Mouse (Mus musculus): ENCODE measurements at regions not wholly inside any gene's neighbourhood (a gene's known extent, or its start where the extent isn't known, plus 50 kb on each side); places are given as distances from the start of the nearest gene placed in this dataset. TPM values are rescaled to one million over a fixed set of nuclear protein-coding genes. Genes with fewer than 3 reads are reported as not detected.

DNA sequence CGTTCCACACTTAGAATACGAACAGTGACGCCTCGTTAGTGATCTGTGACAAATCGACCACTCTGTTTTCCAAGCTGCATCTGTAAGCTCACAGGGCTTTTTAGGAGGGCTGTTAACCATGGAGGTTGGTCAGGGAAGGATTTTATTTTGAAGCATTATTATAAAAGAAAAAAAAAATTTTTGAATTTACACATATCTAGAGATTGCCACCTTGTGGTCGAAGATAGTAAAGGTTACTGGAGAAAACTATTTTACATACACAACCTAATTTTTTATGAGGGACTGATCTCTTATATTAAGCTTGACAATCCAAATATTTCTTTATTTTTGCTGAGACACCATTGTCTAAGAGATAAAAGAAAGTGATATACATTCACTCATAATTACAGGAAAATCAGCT lies 937.2 kb downstream of the Sorcs1 start:
- TF ChIP-seq CTCF (IDR thresholded peaks at IDR 0.05), result peak; percentile 14; the same call in 1 of the 2 replicates
- intact Hi-C loops (cut with DNase I), result no loop called here
- DNase-seq, result no peak
- Histone ChIP-seq H3K27ac (no peak overlapping the region), H3K4me3 (no peak overlapping the region)

DNA sequence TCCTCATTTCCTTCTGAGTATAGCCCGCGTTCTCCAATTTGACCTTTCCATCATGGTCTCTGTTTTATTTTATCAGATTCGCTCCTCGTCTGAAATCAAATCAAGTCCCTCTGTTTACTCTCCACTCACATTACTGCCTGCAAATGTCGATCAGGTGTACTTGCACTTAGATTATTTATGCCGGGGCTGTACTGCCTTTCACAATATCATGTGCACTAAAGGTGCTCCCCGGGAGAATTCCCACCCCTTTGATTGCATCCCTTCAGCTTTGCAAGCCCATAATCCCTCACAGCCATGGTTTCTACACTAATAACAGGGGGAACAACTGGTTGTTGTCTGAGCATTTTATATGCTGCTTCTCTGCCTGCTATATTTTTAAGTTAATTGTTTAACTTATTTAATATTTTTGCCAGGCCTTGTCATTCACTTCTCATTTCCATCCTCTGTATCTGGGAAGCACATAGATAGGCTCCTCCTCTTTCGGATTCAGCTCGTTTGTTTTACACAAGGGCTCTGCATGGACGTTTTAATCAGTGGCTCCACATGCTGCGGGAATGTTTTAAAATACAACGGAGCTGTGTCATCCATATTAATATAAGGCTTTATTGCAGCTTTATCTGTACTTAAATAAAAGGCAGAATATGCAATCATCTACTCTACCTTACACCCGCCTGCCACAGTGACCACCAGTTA lies 938.8 kb downstream of the Sorcs1 start:
- H3K27ac ChIP-seq, result no peak overlapping the region
- DNase-seq, result no peak
- intact Hi-C loops (cut with DNase I), result no loop called here
- H3K4me3 ChIP-seq, result no peak overlapping the region
- no peak for TF ChIP-seq CTCF (IDR thresholded peaks at IDR 0.05)

DNA sequence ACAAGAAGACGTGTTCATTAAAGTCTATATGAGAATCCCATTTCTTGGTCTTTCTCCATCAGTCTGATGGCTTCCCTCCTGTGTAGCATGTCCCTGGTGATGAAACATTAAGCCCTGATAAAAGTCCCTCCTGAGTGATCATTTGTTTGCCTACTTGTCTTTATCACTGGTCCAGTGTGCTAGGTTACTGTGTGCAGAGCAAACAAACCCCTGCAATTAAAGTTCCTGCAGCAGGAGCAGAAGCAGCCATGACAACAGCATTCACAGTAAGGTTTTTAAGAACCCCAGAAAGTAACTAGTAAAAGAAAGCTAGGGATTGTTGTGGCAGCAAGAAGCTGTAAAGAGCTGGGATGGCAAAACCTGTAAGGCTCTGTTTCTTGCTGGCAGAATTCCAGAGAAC lies 980.8 kb downstream of the Sorcs1 start:
- H3K4me3 ChIP-seq, result no peak overlapping the region

DNA sequence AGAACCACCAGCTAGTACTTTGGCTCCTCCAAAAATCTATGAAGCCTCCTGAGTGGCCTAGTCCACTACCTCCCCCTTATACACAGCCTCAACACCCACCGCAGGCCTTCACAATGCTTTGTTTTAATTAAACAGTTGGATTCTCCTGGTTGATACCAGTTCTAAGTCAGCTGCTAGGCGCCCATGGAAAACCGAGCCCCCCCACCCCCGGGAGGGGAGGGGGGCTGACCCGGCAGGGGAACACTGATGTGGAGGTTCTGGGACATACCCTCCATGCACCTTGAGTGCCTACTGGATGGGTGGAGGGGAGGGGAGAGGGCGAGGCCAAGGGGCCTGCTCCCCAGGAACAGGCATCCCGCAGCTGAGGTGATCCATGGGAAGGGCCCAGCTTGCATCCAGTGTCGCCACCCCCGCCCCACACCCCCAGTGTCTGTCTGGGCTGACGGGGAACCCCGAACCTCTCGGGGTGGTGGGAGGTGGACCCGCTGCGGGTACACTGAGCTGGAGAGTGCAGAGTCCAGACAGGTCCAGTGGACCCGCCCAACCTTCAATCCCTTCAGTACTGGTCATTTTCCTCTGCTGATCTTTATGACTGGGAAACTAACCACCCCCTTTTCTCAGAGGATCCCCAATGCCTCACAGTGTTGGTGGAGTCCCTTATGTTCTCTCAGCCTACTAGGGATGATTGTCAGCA lies 992.7 kb downstream of the Sorcs1 start:
- no peak overlapping the region for H3K27ac ChIP-seq
- intact Hi-C loops (cut with DNase I), result no loop called here
- DNase-seq, result no peak
- no peak for TF ChIP-seq CTCF (IDR thresholded peaks at IDR 0.05)
- no peak overlapping the region for H3K4me3 ChIP-seq

More for the DNA sequence above, 980.8 kb downstream of the Sorcs1 start:
- TF ChIP-seq CTCF (IDR thresholded peaks at IDR 0.05), result no peak
- no peak overlapping the region for H3K27ac ChIP-seq
- intact Hi-C loops (cut with DNase I), result no loop called here
- no peak for DNase-seq

DNA sequence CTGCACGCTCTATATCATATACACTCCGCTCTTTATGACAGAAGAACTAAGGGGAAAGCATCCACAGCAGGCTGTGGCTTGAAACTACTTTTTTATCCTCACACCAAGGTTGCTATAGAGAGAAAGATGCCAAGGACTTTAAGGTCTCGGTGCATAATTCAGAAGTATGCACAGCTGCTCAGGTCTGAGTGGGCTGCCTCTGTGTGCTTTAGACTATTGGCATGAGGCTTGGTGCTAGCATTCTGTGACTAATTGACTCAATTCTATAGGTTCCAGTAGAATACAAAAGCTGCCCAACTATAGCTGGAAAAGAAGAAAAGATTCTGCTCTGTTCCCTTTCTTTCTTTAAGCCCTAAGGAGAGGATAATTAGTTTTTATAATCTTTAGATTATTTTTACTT lies 997.2 kb downstream of the Sorcs1 start:
- Histone ChIP-seq H3K4me3 (no peak overlapping the region), H3K27ac (no peak overlapping the region)
- no peak for DNase-seq
- intact Hi-C loops (cut with DNase I), result no loop called here
- TF ChIP-seq CTCF (IDR thresholded peaks at IDR 0.05), result no peak

DNA sequence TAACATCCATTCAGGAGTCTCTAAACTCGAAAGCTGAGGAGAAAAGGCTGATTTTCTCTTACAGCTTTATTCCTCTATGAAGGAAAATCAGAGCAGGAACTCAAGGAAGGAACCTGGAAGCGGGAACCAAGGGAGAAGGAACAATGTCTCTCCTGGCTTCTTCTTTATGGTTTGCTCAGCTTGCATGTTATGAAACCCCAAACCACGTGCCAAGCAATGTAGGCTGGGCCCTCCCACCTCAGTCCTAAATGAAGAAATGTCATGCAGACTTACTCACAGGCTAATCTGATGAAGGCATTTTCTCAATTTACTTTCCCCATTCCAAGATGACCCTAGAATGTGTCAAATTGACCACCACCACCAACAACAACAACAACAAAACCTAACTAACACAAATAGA lies 998.4 kb downstream of the Sorcs1 start:
- intact Hi-C loops (cut with DNase I), result no loop called here
- TF ChIP-seq CTCF (IDR thresholded peaks at IDR 0.05), result no peak
- no peak overlapping the region for H3K4me3 ChIP-seq
- H3K27ac ChIP-seq, result no peak overlapping the region
- no peak for DNase-seq

DNA sequence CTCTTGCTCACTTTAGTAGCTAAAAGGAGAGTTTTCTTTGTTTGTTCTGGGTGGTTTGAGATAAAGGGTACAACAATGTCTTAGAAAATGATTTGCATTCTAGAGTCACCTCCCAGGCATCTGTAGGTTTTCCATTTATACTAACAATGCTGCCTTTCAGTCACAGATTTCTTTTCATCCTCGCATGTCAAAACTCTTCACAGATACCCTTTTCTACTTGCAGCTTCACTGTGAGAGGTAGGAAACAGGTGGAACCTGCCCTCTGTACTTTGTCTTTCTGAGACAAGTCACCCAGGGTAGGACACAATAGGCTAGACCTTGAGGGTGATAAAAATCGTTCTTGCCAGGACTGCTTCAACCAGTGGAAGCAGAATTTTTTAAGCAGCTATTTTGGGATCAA lies 1002.5 kb downstream of the Sorcs1 start:
- intact Hi-C loops (cut with DNase I), result no loop called here
- DNase-seq, result no peak
- H3K27ac ChIP-seq, result no peak overlapping the region
- no peak for TF ChIP-seq CTCF (IDR thresholded peaks at IDR 0.05)
- no peak overlapping the region for H3K4me3 ChIP-seq

DNA sequence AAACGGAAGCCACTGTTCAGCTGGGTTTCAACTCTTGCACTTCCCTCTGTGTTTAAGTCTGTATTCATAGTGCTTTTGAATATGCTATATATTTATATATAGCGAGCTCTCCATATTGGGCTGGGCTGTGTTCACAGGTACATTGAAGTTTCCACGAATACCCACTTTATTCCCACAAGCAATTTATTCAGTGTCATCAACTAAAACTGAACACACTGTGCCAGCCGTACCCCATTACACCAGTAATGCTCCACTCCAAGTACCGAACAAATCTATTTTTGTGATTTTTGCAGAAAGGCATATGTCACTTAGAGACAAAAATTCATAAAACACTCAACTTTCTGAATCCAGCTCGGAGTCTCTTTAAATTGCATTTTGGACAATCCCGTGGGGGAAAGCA lies 1048.5 kb downstream of the Sorcs1 start:
- no peak for TF ChIP-seq CTCF (IDR thresholded peaks at IDR 0.05)
- DNase-seq, result no peak
- no peak overlapping the region for H3K4me3 ChIP-seq
- H3K27ac ChIP-seq, result no peak overlapping the region
- intact Hi-C loops (cut with DNase I), result no loop called here

DNA sequence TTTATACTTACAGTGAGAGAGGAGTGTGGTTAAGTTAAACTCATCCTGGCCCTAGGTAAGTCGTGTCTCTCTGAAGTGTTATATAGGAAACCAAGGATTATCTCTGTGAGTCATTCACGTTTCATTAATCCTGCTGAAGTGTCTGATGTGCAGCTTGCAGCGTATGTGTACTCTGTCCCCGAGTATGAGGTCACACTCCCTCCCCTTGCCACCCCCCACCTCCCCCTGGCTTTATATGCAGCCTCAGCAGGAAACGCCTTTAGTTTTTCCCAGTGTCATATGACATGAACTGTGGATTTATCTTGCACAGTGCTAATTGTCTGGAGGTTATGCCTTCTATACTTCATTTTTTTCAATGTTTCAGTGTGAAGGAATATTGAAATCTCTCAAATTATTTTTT lies 1058.5 kb downstream of the Sorcs1 start:
- DNase-seq, result no peak
- intact Hi-C loops (cut with DNase I), result no loop called here
- Histone ChIP-seq H3K27ac (no peak overlapping the region), H3K4me3 (no peak overlapping the region)
- TF ChIP-seq CTCF (IDR thresholded peaks at IDR 0.05), result no peak

DNA sequence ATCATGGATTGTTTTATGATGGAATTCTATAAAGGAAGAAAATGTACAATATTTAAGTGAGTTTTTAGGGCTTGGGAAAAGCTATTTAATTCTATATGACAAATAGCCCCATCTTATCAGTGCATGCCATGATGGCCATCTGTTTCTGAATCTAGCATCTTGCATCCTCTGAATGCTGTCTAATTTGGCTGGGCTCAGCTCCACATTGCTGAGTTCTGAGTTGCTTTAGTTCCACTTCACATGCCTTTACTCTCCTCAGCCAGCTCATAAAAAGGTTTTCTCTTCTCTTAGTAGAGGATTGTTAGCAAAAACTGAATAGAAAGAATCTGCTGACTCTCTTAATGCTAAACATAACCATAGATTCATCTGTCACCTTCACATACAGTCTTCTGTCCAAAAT lies 1063.4 kb downstream of the Sorcs1 start:
- intact Hi-C loops (cut with DNase I), result no loop called here
- TF ChIP-seq CTCF (IDR thresholded peaks at IDR 0.05), result no peak
- Histone ChIP-seq H3K4me3 (no peak overlapping the region), H3K27ac (no peak overlapping the region)
- DNase-seq, result no peak

Small RNAs in the stretch of these regions (microRNA-seq; reads per million reads assigned to microRNA genes)
- not detected for gene Gm27935

All from gastrocnemius, adult 2 months (tissue).